Mouse (Mus musculus): ENCODE results near the gene Trio.

DNA sequence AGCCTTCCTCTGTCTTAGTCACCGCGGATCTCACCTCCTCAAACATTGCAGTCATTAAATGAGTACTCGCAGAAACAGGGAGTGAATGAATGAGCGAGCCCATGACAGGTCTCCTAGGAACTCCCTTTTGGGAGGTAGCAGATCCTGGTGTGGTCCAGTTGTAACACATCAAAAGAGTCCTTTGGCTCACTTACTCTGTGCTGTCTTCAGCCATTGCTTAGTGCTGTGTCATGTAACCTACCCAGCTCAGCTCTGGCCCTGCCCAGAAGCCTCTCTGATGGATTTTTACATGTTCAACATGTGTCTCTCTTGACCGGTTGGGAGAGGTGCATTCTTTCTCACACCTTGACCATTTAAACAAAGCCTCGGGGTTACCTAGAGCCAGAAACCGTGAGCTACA, 334.4 kb downstream of the Trio start:
- TF ChIP-seq CTCF (IDR thresholded peaks at IDR 0.05; ENCODE audit: borderline replicate concordance, insufficient read depth, low read depth, low read length) (no peak), POLR2A (IDR thresholded peaks at IDR 0.05; ENCODE audit: borderline replicate concordance, insufficient read depth, low read length) (no peak)
